Mouse (Mus musculus) testis, postnatal 14 days (tissue): ENCODE results near the gene Dnaic1.
"Not testable (repeated sequence)": the region's sequence is repeated elsewhere in the genome, so short reads cannot be mapped to it uniquely, and the experiment has no call there.

ENCODE experiments used
- DNase-seq: peaks from one replicate; pipeline ENCODE4 v3.0.0; 2021; ENCODE audit warnings: low spot score

Gene Dnaic1

GRCm38 (mm10) chr4:41665009-41665675, 95.6 kb downstream of the Dnaic1 start:
- DNase-seq: no peak

DNA sequence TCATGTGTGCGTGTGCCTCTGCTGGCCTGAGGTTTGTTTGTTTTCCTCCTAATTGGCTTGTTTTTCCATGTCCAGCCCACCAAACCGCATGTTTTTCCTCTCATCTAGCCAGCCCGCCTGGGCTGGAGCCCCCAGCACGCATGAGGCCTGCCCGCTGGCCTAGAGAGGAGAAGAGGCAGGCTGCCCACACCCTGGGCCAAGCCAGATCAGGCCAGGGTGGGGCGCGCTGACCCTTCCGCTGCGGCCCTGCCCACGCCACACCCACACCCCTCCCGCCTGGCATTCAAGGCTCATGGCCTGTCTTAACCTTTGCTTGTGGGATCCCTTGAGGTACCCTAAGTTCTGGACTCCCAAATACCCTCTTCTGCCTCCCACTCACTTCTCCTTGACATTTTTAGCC, 97.1 kb downstream of the Dnaic1 start:
- no peak for DNase-seq

- DNase-seq: no peak
Measured at GRCm38 (mm10) chr4:41670836-41671235, 101.3 kb downstream of the Dnaic1 start.

DNA sequence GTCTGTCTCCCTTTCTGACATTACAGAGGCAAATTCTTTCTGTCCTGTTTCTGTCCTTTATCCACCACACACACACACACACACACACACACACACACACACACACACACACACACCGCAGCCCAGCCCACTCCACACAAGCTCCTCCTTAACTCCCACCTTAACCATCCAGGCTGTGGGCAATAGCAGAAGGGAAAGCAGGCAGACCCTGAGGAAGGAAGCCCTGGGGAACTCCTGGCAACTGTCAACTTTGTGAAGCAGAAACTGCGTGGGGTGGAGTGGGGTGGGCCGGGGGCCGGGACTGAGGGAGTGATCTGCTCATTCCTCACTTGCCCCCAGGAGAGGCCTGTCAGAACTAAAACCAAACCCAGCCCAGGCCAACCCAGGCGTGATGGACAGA, 101.9 kb downstream of the Dnaic1 start:
- DNase-seq: no peak

- DNase-seq: no peak
Measured at GRCm38 (mm10) chr4:41671963-41672480, 102.4 kb downstream of the Dnaic1 start.

DNA sequence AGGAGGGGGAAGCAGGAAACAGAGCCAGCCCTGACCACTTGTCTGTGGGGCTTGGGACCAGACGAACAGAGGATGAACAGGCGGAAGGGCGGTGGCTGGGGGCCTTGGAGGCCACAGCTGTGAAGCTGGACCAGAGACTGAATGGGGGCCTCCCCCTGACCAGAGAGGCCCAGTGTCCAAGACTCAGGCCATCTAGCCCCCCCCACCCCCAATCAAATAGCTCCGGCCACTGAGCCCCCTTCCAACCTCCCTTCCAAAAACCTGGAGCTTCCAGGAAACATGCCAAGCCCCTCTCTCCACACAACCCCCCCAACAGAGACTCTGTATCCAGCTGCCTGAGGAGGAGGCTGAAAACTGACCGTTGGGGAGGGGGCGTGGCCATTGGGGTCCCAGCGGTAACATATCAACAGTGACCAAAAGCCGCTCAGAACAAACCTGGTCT, 103.0 kb downstream of the Dnaic1 start:
- no peak for DNase-seq

GRCm38 (mm10) chr4:41673186-41673585, 103.6 kb downstream of the Dnaic1 start:
- no peak for DNase-seq

DNA sequence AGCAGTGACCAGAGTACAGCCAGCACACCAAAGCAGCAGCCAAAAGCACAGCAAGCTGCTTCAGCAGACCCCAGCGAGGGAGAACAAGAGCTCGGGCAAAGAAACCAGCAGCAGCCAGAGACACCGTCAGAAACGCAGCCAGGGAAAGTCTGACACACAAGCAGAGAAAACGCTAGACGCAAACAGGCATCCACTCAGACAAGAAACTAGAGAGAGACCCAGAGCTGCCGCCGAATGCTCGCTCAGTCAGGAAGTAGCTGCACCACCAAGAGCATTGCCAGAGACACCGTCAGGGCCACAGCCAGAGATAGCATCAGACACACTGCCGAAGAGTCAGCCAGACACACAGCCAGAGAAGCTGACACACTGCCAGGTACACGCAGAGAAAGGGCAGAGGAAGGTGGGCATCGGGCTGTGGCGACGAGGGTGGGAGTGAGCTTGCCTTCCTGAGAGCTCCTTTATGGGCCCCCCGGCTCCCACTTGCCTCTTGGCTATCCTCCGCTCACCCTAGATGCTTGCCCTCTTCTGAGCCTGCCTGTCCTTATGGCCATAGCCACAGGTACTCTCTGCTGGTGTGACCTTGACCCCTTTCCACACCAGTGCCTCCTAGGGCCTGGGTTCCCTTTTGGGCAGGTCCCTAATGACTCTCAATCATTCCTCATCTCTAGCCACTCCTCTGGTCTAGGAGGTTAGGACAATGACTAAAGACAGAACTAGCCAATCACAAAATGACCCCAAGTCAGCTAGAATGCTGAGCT, 106.9 kb downstream of the Dnaic1 start:
- DNase-seq: no peak

DNA sequence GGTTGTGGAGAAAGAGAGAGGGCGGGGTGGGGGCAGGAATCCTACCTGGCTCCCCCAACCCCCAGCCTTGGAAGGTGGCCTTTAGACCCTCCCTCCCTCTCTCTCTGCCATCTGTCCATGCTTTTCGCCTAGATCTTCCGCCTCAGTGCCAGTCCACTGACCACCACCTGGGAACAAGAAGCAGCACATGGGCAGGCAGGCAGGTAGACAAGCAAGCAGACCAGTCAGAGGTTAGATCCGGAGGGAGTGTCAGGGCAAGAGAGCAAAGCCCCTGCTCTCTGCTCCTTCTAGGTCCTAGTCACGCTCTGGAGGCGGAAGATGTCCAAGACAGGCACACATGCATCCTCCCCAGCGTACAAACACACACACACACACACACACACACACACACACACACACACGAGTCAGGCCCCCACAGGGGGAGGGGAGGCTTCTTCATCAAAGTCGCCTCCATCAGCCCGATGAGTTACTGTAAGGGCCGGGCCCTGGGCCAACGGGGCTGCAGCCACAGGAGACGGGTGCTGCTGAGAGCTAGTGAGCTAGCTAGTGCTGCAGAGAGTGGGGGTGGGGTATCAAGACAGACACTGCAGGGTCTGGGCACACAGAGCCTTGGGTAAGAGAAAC, 107.5 kb downstream of the Dnaic1 start:
- DNase-seq: no peak

DNA sequence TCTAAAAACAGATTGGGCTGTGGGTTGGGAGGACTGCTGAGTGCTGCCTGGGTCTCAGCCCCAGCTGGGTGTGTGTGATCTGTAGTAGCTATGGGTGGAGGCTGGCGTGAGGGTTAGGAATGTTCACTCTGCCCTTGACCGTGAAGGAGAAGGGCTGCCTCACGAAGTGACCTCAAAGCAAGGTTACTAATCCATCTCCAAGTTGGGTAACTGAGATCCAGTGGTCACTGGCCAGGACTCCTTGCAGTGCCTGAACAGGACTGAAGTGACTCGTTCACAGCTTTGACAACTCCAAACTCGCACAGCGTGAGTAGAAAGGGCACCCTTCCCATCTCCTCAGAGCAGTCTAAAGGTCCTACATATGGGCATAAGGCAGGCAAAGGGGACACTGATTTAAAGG, 109.3 kb downstream of the Dnaic1 start:
- no peak for DNase-seq

DNA sequence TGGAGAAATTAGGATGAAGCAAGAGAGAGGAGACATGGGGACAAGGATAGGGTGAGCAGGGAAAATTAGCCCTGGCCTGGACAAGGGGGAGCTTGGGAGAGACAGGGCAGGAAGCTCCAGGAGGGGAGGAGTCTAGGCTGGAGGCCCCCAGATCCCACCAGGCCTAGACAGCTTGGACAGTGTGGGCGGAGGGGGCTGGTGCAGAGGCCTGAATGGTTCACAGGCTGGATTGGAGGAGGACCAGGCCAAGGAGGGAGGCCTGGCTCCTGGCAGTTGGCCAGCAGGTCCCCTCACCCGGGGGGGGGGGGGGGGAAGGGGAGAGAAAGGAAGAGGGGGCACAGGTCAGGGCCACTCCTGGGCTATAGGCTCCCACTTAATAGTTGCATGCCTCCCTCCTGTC, 109.7 kb downstream of the Dnaic1 start:
- DNase-seq: no peak

DNA sequence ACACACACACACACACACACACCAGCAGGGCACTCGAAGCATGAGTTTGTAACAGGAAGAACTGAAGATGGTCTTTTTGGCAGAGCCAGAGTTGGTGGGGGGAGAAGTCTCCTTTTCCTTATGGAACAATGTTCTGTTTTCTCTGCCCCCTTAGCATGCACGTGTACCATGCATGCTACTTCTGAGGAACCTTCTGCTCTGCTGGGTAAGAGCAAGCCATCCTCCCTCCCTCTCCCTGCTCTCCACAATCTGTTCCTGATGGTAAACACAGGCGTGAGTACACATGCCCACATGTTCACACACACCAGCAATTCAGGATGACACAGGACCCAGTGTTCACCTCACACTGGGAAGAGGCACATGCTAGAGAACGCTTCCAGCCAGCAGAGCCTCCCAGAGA, 111.6 kb downstream of the Dnaic1 start:
- DNase-seq: no peak

GRCm38 (mm10) chr4:41681947-41682346, 112.4 kb downstream of the Dnaic1 start:
- no peak for DNase-seq

DNA sequence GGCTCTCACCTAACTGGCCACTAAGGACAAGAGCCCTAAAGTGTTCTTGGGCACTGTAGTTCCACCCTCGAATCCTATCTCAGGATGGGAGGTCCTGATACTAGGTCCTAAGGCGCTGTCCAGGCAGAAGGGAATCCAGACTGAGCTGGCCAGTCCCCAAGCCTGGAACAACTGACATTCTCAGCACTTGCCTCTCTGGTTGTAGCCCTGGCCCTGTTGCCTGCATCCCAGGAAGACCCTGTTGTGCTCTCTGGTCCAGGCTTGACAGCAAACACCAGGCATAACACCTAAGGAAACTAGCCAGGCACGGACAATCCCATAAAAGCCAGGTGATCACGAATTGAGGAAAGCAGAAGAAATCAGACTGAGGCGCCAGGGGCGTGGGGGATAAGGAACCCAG, 113.2 kb downstream of the Dnaic1 start:
- no peak for DNase-seq

GRCm38 (mm10) chr4:41683303-41683702, 113.7 kb downstream of the Dnaic1 start:
- not testable (repeated sequence) for DNase-seq

DNA sequence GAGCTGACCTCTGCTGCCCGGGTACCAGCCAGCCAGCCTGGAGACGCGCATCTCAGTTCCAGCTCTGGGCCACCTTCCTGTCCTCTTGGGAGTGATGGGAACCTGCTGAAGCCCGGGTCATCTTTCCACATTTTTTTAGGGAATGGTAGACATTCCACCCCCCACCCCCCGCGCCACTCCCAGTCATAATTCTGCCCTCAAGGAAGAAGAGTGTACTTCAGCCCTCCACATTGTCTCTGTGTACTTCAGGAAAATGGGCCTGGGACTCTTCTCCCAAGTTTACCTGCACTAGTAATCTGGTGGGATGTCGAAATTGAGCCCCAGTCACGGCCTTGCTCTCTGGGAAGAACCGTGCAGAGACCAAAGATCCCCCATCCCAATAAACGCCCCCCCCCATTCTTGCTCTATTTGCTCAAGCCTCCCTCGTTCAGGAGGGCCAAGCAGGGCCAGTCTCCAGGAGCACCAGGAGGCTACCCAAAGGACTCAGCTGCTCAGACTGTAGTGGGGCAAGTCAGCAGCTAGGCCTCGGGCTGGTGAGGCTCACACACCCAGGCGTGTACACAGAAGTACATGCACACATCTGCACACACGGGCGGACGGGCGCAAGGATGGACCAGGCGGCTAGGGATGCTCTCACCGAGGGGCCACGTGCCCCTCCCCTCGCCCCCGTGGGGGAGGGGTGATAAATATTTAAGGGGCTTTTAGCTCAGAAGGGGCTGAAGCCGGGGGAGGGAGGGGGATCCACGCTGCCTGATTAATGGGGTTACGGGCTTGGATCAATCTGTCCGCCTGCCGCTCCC, 114.8 kb downstream of the Dnaic1 start:
- DNase-seq: not testable (repeated sequence)

GRCm38 (mm10) chr4:41684931-41685453, 115.4 kb downstream of the Dnaic1 start:
- not testable (repeated sequence) for DNase-seq

- DNase-seq: not testable (repeated sequence)
Measured at GRCm38 (mm10) chr4:41685882-41686492, 116.4 kb downstream of the Dnaic1 start.
